Mouse (Mus musculus): ENCODE data around the gene Ttc4.

The Ttc4 gene

GRCm38 (mm10) chr4:106613560-106613959 lies 65.2 kb downstream of the Ttc4 start:
- DNase-seq, result no peak

GRCm38 (mm10) chr4:106613105-106613504 lies 65.6 kb downstream of the Ttc4 start:
- no peak for DNase-seq

All from cerebellum, adult 9-11 months (tissue).